Mouse (Mus musculus) gastrocnemius, postnatal 36 days (tissue): Measurements from ENCODE around the gene Klk1b21. TPM values are rescaled to one million over a fixed set of nuclear protein-coding genes. Genes with fewer than 3 reads are reported as not detected.
"Not testable (repeated sequence)": the region's sequence is repeated elsewhere in the genome, so short reads cannot be mapped to it uniquely, and the experiment has no call there.

Source experiments
- DNase-seq, 2 experiments: peaks; one replicate each; pipeline ENCODE4 v3.0.0; 2022
- intact Hi-C: fragments of 180-260 bp; cut with DNase I; formaldehyde crosslinking; loops from one replicate; pipeline ENCODE4 v1.15.1; 2025
- long read RNA-seq, 2 experiments: library from polyadenylated mRNA; stranded (forward); transcript quantifications; one replicate each; pipeline ENCODE4 v2.0.0; 2021
- total RNA-seq, 2 experiments: library from RNA; stranded (reverse); gene quantifications; 2 replicates each; pipeline ENCODE4 v1.2.3; 2021

Klk1b21 gene
- not detected for total RNA-seq
- long read RNA-seq, experiment 1 = 0 reads
- long read RNA-seq, experiment 2 = 0 reads

DNA sequence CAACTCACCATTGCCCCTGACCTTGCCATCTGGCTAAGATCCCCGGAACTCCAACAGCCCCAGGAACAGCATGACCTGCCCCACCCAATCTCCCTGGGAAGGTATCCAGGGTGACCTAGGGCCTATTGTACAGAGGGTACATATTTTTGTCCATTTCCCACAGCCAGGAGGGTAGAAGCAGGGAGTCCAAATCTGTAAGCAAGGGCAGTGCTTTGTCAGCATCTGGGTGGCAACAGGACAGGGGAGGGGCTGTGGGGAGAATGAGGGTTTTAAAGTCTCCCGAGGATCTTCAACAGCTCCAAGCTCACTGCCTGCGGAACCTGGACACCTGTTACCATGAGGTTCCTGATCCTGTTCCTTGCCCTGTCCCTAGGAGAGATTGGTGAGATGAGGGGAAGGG lies at the start of gene Klk1b21:
TSS of gene Klk1b21 (plus strand) at position 301 of the 400 bp plus-strand sequence.
- intact Hi-C loops, DNase-seq: not testable (repeated sequence)

DNA sequence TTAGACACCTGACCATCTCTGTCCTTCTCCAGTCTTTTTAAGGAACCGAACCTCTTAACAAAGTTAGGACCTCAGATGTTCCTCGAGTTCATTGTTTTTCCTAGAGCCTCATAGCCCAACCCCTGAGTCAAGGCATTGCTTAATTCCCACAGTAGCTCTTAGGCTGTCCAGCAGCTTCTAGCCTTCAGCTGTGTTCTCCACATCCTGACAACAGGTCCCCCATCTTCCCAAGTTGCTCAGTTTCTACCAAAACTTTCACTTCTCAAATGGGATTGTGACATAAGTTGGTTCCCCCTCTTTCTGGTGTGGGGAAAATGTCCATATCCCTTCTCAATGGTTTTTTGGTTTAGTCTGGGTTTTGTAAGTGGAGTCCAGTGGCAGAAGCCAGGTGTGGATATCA lies 30.0 kb upstream of the Klk1b21 start:
- intact Hi-C loops = no loop called here
- DNase-seq = no peak

DNA sequence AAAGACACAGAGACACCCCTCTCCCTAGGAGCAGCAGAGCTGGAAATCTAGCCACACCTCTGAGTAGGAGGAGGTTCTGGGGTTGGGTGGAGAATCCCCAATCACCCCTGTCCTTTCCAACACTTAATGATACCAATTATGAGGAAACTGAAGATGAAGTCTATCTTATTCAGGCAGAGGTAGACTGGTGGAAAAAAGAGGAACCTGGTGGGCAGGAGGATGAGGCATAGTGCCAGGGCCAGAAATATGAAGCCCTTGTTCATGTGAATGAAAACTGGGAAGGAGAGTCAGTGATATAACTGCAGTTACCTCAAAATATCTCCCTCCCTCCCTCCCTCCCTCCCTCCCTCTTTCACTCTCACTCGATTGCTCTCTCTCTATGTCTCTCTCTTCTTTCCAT lies 24.4 kb upstream of the Klk1b21 start:
- intact Hi-C loops = no loop called here

GRCm38 (mm10) chr7:44096111-44096510 lies 6.0 kb upstream of the Klk1b21 start:
- intact Hi-C loops = no loop called here
- no peak for DNase-seq

More for the DNA sequence above, 24.4 kb upstream of the Klk1b21 start:
- DNase-seq = no peak

DNA sequence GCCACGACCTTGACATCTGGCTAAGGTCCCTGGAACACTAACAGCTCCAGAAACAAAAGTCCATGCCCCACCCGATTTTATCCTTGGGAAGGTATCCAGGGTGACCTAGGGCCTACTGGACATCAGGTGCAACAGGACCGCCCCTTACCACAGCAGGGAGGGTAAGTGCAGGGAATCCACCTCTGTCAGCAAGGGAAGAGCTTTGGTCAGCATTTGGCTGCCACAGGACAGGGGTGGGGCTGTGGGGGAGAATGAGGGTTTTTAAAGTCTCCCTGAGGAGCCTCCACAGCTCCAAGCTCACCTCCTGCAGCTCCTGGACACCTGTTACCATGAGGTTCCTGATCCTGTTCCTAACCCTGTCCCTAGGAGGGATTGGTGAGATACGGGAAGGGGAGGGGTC lies 10.2 kb downstream of the Klk1b21 start, which contains the start of gene Klk1b22:
TSS of gene Klk1b22 (plus strand) at position 301 of the 400 bp plus-strand sequence.
- no peak for DNase-seq
- intact Hi-C loops = no loop called here

GRCm38 (mm10) chr7:44123445-44123844 lies 21.3 kb downstream of the Klk1b21 start:
- no peak for DNase-seq
- intact Hi-C loops = no loop called here

- intact Hi-C loops = no loop called here
- DNase-seq = no peak
These were observed 34.3 kb downstream of the Klk1b21 start, which contains the start of gene Klk1b16 for GRCm38 (mm10) chr7:44136467-44136866. Klk1b16 (plus strand) TSS chr7:44136767.

Other genes starting within 250 kb of the Klk1b21 start
- not detected for gene Klk4, start 221.2 kb upstream of the Klk1b21 start, total RNA-seq
- not detected for gene Klk15, start 168.6 kb upstream of the Klk1b21 start, total RNA-seq
- gene Klk1b8, start 151.7 kb upstream of the Klk1b21 start, total RNA-seq = not detected
- not detected for gene Klk1b1, start 135.6 kb upstream of the Klk1b21 start, total RNA-seq
- gene Klk1b9, start 126.3 kb upstream of the Klk1b21 start, total RNA-seq = not detected
- gene Klk1b11, start 106.5 kb upstream of the Klk1b21 start, total RNA-seq = not detected
- under 1 TPM; 0.43 to 0.49 TPM for gene Klk1b26, start 90.2 kb upstream of the Klk1b21 start, total RNA-seq
- gene Klk1b27, start 50.0 kb upstream of the Klk1b21 start, total RNA-seq = not detected
- gene Klk1b22, start 10.3 kb downstream of the Klk1b21 start, total RNA-seq = not detected
- not detected for gene Klk1b16, start 34.4 kb downstream of the Klk1b21 start, total RNA-seq
- not detected for gene Klk1b24, start 85.9 kb downstream of the Klk1b21 start, total RNA-seq
- gene Klk1b3, start 95.9 kb downstream of the Klk1b21 start, total RNA-seq = not detected
- not detected for gene Klk1b4, start 105.1 kb downstream of the Klk1b21 start, total RNA-seq
- gene Klk1b5, start 113.6 kb downstream of the Klk1b21 start, total RNA-seq = not detected
- gene Klk1, start 123.0 kb downstream of the Klk1b21 start, total RNA-seq = under 1 TPM in 1 of 2 experiments, not detected in 1; 0.42 TPM
- not detected for gene Gm36864, start 133.8 kb downstream of the Klk1b21 start, total RNA-seq
- gene 1700028J19Rik, start 144.4 kb downstream of the Klk1b21 start, total RNA-seq = under 1 TPM; 0.23 to 0.30 TPM
- gene 2410002F23Rik, start 144.4 kb downstream of the Klk1b21 start, total RNA-seq = 1 to 10 TPM; 6.3 to 8.2 TPM
- gene Acp4, start 155.1 kb downstream of the Klk1b21 start, total RNA-seq = not detected
- gene Gm15517, start 159.1 kb downstream of the Klk1b21 start, total RNA-seq = not detected
- 1 to 10 TPM; 1.6 to 2.2 TPM for gene Clec11a, start 204.6 kb downstream of the Klk1b21 start, total RNA-seq
- under 1 TPM; 0.27 to 0.28 TPM for gene Shank1, start 207.9 kb downstream of the Klk1b21 start, total RNA-seq